Mouse (Mus musculus) urinary bladder, postnatal 10 days (tissue): ENCODE results near the gene Pdcd7.
A peak's percentile ranks its signal among the peaks of the same experiment; 100 is the strongest.
"Not testable (repeated sequence)": the region's sequence is repeated elsewhere in the genome, so short reads cannot be mapped to it uniquely, and the experiment has no call there.

Experiments used
- DNase-seq: peaks from one replicate; pipeline ENCODE4 v3.0.0; 2022; ENCODE audit warnings: low spot score

Gene Pdcd7

GRCm38 (mm10) chr9:65345854-65346475 lies at the start of gene Pdcd7:
Pdcd7 (plus strand) TSS chr9:65346104.
- peak; percentile 85 for DNase-seq

DNA sequence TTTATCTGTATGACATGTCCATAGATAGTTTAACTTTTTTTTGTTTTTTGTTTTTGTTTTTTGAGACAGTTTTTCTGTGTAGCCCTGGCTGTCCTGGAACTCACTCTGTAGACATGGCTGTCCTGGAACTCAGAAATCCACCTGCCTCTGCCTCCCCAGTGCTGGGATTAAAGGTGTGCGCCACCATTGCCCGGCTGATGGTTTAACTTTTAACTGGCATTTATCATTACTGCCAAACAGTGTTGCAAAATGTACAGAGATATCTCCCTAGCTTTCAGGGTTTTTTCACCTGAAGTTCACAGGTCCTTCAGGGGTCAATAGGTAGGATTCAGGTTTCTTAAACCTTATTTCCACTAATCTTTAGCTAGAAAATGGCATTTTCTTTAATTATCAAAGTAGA lies 48.8 kb upstream of the Pdcd7 start:
- DNase-seq: no peak

DNA sequence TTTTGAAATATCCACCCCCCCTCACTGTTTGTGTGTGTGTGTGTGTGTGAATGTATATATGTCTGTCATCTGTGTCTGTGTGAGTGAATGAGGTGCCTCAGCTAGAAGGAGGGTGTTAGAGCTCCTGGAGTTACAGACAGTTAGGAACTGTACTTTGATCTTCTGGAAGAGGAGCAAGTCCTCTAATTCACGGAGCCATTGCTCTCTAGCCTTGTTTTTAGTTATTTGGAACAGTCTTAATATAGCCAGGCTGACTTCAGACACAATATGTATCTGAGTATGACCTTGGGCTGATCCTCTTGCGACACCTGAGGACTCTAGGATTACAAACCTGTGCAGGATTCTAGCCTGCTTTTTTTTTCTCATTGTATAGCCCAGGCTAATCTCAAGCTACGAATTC lies 47.1 kb upstream of the Pdcd7 start:
- DNase-seq: no peak

- no peak for DNase-seq
Measured at GRCm38 (mm10) chr9:65299650-65300049, 46.3 kb upstream of the Pdcd7 start.

DNA sequence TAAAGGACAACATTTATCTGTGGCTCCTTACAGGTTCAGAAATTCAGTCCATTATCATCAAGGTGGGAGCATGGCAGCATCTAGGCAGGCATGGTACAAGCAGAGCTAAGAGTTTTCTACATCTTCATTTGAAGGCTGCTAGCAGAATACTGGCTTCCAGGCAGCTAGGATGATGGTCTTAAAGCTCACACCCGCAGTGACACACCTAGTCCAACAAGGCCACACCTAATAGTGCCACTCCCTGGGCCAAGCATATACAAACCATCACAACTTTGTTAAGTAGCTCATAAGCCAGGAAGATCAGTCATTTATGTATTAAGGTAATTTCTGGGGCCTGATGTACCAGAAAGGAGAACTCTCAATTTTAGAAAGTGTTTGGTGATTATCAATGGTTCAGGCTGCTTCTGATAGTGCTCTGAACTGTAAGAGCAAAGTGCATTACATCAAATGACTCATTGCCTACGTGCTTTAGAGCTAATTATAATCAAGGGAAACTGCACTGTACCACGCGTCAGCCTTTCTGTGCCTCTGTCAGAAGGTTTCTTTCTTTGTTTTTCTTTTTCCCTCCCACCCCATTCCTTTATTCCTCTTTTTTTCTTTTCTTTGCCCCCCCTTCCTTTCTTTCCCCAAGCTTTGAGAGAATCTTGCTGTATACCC lies 43.4 kb upstream of the Pdcd7 start:
- no peak for DNase-seq

DNA sequence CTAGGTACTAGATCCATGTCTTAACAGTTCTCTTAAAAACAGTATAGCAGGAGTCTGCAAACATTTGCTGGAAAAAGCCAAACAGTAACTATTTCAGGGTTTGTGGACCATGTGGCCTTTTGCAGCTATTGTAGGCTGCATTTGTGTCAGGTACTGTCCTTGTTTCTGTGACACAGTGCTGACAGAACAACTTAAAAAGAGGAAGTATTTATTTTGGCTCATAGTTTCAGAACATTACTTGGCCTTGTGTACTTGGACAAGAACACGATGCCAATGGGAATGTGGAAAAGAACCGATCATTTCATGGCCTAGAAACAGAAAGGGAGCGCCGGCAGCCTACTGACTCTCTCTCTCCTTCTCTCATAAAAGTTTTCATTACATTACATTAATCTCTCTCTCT lies 42.3 kb upstream of the Pdcd7 start:
- no peak for DNase-seq

DNA sequence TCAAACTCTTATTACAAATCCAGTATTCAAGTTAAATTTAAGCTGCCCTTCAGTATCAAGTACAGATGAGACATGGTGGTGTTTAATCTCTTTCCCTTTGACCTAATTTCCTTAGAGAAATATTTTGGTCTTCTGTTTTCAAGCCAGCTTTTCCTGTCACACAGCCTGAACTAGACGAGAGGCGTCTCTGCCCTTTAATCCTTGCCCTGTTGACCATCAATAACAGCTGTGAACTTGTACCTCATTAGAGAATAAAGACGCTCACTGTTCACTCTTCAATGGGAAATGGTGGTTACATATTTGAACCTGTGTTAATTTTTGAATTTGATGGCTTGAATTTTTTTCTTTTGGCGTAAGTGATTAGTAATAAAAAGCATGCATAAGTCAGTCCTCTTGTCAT lies 41.6 kb upstream of the Pdcd7 start:
- no peak for DNase-seq

- DNase-seq: no peak
Measured at GRCm38 (mm10) chr9:65306672-65307071, 39.2 kb upstream of the Pdcd7 start.

GRCm38 (mm10) chr9:65308011-65308410 lies 37.9 kb upstream of the Pdcd7 start:
- DNase-seq: no peak

- no peak for DNase-seq
Measured at GRCm38 (mm10) chr9:65312669-65313357, 33.1 kb upstream of the Pdcd7 start.

DNA sequence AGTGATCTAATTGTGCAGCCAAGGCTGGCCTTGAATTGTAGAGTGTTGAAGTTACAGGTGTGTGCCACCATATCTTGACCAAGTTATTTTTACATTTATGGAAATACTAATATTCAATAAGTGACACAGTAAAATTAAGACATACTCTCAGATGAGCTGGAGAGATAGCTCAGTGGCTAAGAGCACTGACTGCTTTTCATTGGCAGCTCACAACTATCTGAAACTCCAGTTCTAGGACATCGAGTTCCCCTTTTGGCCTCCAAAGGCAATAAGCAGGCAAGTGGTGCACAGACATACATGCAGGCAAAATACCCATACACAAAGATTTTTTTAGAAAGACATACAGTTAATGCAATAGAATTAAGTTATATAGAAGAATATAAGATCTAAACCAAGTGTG lies 32.1 kb upstream of the Pdcd7 start:
- DNase-seq: no peak

DNA sequence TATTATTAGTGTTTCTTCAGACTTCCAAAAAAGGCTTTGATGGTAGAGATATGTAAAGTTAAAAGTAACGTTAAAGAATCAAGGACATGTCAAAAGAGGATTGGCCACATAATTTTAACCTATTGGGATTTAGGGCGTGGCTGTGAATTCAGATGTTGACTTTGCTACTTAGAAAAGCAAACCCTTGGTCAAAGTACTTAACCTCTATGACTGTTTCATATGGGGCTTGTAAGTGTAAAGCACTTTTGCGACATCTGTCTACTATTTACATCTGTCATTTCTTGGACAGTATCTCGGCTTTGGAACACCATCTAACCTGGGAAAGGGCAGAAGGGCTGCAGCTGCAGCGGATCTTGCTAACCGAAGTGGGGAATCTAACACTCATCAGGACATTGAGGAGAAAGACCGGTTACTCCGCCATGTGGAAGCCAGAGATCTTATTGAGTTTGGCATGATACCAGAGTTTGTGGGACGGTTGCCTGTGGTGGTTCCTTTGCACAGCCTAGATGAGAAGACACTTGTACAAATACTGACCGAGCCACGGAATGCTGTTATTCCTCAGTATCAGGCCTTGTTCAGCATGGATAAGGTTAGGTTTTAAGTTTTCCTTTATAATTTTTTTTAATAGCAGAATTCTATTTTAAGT lies 23.5 kb upstream of the Pdcd7 start:
- no peak for DNase-seq

- no peak for DNase-seq
Measured at GRCm38 (mm10) chr9:65325971-65326370, 19.9 kb upstream of the Pdcd7 start.

DNA sequence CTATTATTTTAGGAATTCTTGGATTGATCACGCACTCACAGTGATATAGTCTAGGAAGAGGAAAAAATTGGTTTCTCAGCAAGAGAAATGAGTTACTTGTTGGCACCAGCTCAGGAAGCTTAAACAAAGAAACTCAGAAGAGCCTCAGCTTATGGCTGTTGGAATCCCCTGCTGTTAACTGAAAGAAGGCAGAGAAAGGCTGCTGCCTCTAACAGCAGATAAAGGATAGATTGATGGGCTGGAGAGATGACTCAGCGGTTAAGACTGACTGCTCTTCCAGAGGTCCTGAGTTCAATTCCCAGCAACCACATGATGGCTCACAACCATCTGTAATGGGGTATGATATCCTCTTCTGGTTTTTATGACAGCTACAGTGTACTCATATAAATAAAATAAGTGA lies 18.5 kb upstream of the Pdcd7 start:
- DNase-seq: no peak

DNA sequence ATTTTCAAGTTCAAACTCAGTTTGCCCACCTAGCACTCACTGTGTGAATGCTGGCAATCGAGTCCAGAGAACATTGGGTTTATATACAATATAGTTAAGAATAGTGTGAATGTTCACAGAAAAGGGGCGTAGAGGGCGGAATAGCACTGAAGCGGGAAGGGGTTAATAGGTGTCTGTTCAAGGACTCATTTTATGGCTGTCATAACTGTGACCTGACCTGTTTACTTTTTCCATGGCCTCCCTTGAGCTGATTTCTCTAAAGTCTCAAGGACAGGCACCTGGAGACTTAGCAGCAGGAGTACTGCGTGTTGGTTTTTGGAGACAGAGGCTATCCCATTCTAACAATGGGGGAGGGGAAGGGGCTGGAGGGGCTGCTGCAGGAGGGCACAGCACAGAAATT lies 11.9 kb upstream of the Pdcd7 start:
- no peak for DNase-seq

DNA sequence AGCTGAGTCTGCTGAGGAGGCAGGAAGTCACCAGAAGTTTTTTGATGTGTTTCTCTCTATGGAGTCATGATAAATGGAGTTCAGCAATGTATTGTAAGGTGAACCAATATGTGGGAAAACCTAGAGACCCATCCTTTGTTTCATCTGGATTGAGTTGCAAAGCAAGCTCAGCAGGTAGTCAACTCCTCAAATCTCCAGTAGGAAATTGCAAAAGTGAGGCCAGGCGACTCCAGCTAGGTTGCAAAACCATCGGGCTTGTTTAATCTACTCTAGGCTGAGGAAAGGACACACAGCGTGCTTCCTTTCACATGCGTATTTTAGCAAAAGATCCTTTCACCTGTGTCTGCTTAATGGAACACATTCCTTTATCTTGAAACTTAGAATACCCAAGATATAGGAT lies 6.8 kb upstream of the Pdcd7 start:
- no peak for DNase-seq

DNA sequence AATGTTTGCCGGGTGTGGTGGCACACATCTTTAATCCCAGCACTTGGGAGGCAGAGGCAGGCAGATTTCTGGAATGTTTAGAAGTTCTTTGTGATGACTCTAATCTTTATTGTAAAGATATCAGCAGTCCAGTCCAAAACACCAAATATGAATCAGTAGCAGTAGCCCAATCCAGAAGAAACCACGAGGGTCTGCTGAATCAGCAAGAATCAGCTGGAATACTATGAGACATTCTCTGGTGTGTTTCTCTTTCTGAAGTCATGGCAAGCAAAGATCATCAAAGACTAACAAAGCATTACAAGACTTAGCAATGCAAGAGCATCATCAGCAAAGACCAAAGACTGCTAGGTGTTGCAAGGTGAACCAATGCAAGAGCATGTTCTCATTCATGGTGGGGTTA lies 5.5 kb upstream of the Pdcd7 start:
- no peak for DNase-seq

GRCm38 (mm10) chr9:65345439-65345838 lies 465 bp upstream of the Pdcd7 start:
- DNase-seq: not testable (repeated sequence)

DNA sequence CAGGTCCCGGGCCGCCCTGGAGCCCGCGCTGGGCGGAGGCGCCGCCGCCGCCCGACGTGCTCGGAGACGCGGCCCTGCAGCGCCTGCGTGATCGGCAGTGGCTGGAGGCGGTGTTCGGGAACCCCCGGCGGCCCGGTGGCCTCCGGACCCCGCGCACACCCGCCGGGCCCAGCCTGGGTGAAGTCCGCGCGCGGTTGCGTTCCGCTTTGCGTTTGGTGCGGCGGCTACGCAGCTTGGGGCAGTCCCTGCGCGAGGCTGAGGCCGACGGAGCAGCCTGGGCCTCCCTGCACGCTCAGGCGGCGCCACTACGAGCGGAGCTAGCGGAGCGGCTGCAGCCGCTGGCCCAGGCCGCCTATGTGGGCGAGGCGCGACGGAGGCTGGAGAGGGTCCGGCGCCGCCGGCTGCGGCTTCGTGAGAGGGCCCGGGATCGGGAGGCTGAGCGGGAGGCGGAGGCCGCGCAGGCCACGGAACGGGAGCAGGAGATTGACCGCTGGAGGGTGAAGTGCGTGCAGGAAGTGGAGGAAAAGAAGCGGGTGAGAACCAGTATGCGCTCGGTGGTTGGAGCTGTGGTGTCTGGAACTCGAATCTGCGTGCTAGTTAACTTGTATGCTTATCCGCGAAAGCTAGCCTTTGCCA lies 690 bp downstream of the Pdcd7 start:
- no peak for DNase-seq

- no peak for DNase-seq
Measured at GRCm38 (mm10) chr9:65347112-65347850, 1.4 kb downstream of the Pdcd7 start.

DNA sequence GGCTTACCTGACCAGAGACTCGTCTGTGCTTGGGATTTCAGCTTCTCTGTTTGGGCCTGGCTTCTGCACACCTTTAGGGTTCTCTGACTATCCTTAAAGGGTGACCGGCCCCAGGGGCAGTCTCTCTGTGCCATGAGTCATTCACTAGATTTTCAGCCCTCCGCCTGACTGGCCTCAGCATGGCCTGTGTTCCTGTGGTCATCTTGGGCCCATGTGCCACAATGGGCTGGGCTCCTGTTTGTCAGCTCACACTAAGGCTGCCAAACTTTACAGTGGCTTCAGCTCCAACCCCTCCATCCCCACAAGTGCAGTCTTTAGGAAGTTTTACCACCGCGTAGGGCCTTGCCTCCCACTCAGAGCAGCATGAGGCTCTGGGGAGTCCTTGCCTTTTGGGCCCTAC lies 7.3 kb downstream of the Pdcd7 start:
- DNase-seq: no peak

- DNase-seq: no peak
Measured at GRCm38 (mm10) chr9:65356561-65356960, 10.7 kb downstream of the Pdcd7 start.
